Mouse (Mus musculus) forebrain, postnatal 0 days (tissue): ENCODE measurements at regions not wholly inside any gene's neighbourhood (a gene's known extent, or its start where the extent isn't known, plus 50 kb on each side); places are given as distances from the start of the nearest gene placed in this dataset.

Experiments
- ATAC-seq: fragments of 200-750 bp; cut with Nextera tagmentation; 2 replicates; pipeline ENCODE4 v1.8.0; 2017; ENCODE audit warnings: mild to moderate bottlenecking, moderate library complexity
- DNase-seq: peaks from one replicate; pipeline ENCODE4 v3.0.0-alpha.2; 2015
- H3K27ac ChIP-seq: fragments of 300-500 bp; sonication (generic); 2 replicates; pipeline ENCODE4 v1.5.1; 2014; ENCODE audit warnings: low read depth, mild to moderate bottlenecking, antibody characterized with exemption, low read length, moderate library complexity, mixed read lengths
- H3K27me3 ChIP-seq: fragments of 300-500 bp; sonication (generic); 2 replicates; pipeline ENCODE4 v1.6.1; 2014; ENCODE audit warnings: mild to moderate bottlenecking, low read length, mixed read lengths; ENCODE audit not compliant: insufficient read depth
- H3K36me3 ChIP-seq: fragments of 300-500 bp; sonication (generic); 2 replicates; pipeline ENCODE4 v1.6.1; 2014; ENCODE audit warnings: mild to moderate bottlenecking, moderate library complexity; ENCODE audit not compliant: insufficient read depth
- H3K4me1 ChIP-seq: fragments of 300-500 bp; sonication (generic); 2 replicates; pipeline ENCODE4 v1.6.1; 2014; ENCODE audit warnings: antibody characterized with exemption; ENCODE audit not compliant: insufficient read depth
- H3K4me2 ChIP-seq: fragments of 300-500 bp; sonication (generic); 2 replicates; pipeline ENCODE4 v1.6.1; 2014; ENCODE audit warnings: low read depth, mild to moderate bottlenecking, moderate library complexity
- H3K4me3 ChIP-seq: fragments of 300-500 bp; sonication (generic); 2 replicates; pipeline ENCODE4 v1.5.1; 2014; ENCODE audit warnings: low read depth, low read length, mixed read lengths
- H3K9ac ChIP-seq: fragments of 300-500 bp; sonication (generic); 2 replicates; pipeline ENCODE4 v1.6.1; 2014; ENCODE audit warnings: mild to moderate bottlenecking
- H3K9me3 ChIP-seq: fragments of 300-500 bp; sonication (generic); 2 replicates; pipeline ENCODE4 v1.6.1; 2016; ENCODE audit warnings: low read length
- CTCF ChIP-seq: sonication (generic); IDR thresholded peaks from 2 replicates; pipeline ENCODE4 v1.5.1; 2016; ENCODE audit warnings: antibody characterized with exemption, control low read depth, low read depth
- WGBS: fragments of 180-500 bp; shearing (Covaris S2); extraction: QIAGEN DNeasy Blood & Tissue Kit; methylation state at CpG from one replicate; pipeline ENCODE4 v1.1.7; 2014; 5-methylcytosine and 5-hydroxymethylcytosine counted together

GRCm38 (mm10) chr3:82271965-82272364, 85.9 kb upstream of the Map9 start:
- Histone ChIP-seq H3K9me3 (no peaks in the 10 kb centered on the region), H3K36me3 (no peaks in the 10 kb centered on the region), H3K27ac (no peak overlapping the region), H3K9ac (no peak overlapping the region), H3K4me3 (no peak overlapping the region), H3K4me1 (peaks cover 9% of the 10 kb centered on the region; the same call in 1 of the 2 replicates), H3K27me3 (no peaks in the 10 kb centered on the region), H3K4me2 (no peak overlapping the region)
- TF ChIP-seq CTCF, result no peak
- 82% methylated on average over 1 of the region's 1 CpGs for WGBS
- DNase-seq, result no peak
- ATAC-seq, result no peak

GRCm38 (mm10) chr3:82265941-82266340, 91.9 kb upstream of the Map9 start:
- Histone ChIP-seq H3K9me3 (no peaks in the 10 kb centered on the region), H3K36me3 (no peaks in the 10 kb centered on the region), H3K9ac (no peak overlapping the region), H3K27me3 (no peaks in the 10 kb centered on the region), H3K4me2 (no peak overlapping the region), H3K27ac (no peak overlapping the region), H3K4me1 (no peaks in the 10 kb centered on the region), H3K4me3 (no peak overlapping the region)
- 90% methylated on average over 1 of the region's 1 CpGs for WGBS
- DNase-seq (no peak), ATAC-seq (no peak)
- no peak for TF ChIP-seq CTCF

- H3K9me3 ChIP-seq, result no peaks in the 10 kb centered on the region
- H3K27ac ChIP-seq, result no peak overlapping the region
- no peaks in the 10 kb centered on the region for H3K27me3 ChIP-seq
- H3K4me2 ChIP-seq, result no peak overlapping the region
- H3K9ac ChIP-seq, result no peak overlapping the region
- DNase-seq (no peak), ATAC-seq (no peak)
- H3K4me3 ChIP-seq, result no peak overlapping the region
- TF ChIP-seq CTCF, result no peak
- H3K36me3 ChIP-seq, result no peaks in the 10 kb centered on the region
- no peaks in the 10 kb centered on the region for H3K4me1 ChIP-seq
- WGBS, result 87% methylated on average over 3 of the region's 3 CpGs
These were observed 95.9 kb upstream of the Map9 start for GRCm38 (mm10) chr3:82261976-82262375.

GRCm38 (mm10) chr3:82259986-82260652, 97.7 kb upstream of the Map9 start:
- ATAC-seq (no peak), DNase-seq (no peak)
- no peak overlapping the region for H3K9ac ChIP-seq
- 88% methylated on average over 4 of the region's 4 CpGs for WGBS
- no peaks in the 10 kb centered on the region for H3K27me3 ChIP-seq
- H3K4me1 ChIP-seq, result no peaks in the 10 kb centered on the region
- no peak overlapping the region for H3K27ac ChIP-seq
- no peak overlapping the region for H3K4me2 ChIP-seq
- TF ChIP-seq CTCF, result no peak
- no peak overlapping the region for H3K4me3 ChIP-seq
- no peaks in the 10 kb centered on the region for H3K36me3 ChIP-seq
- H3K9me3 ChIP-seq, result no peaks in the 10 kb centered on the region

- ATAC-seq (peak; percentile 89), DNase-seq (peak; percentile 78)
- peak overlapping the region; percentile 85 for H3K27ac ChIP-seq
- WGBS, result 15% methylated on average over 3 of the region's 3 CpGs
- 0 out of 2 replicates have a peak overlapping the region, but pooled peaks have one; percentile 8 for H3K4me2 ChIP-seq
- no peaks in the 10 kb centered on the region for H3K27me3 ChIP-seq
- no peaks in the 10 kb centered on the region for H3K36me3 ChIP-seq
- peaks cover 7% of the 10 kb centered on the region; the same call in 1 of the 2 replicates for H3K4me1 ChIP-seq
- no peak for TF ChIP-seq CTCF
- H3K9me3 ChIP-seq, result no peaks in the 10 kb centered on the region
- no peak overlapping the region for H3K4me3 ChIP-seq
- H3K9ac ChIP-seq, result peak overlapping the region; percentile 11
These were observed 105.2 kb upstream of the Gucy1a1 start for GRCm38 (mm10) chr3:82250796-82251261.

GRCm38 (mm10) chr3:82249968-82250795, 104.6 kb upstream of the Gucy1a1 start:
- Histone ChIP-seq H3K4me1 (peaks cover 7% of the 10 kb centered on the region; the same call in 1 of the 2 replicates), H3K9me3 (no peaks in the 10 kb centered on the region), H3K4me2 (no peak overlapping the region), H3K9ac (peak overlapping the region; percentile 11), H3K27me3 (no peaks in the 10 kb centered on the region), H3K27ac (peak overlapping the region; percentile 85), H3K4me3 (no peak overlapping the region), H3K36me3 (no peaks in the 10 kb centered on the region)
- WGBS, result 39% methylated on average over 6 of the region's 6 CpGs
- TF ChIP-seq CTCF, result no peak
- ATAC-seq, result peak; percentile 54
- peak; percentile 37 for DNase-seq

- peak; percentile 45 for DNase-seq
- no peak for TF ChIP-seq CTCF
- Histone ChIP-seq H3K27ac (no peak overlapping the region), H3K36me3 (no peaks in the 10 kb centered on the region), H3K4me1 (peaks cover 5% of the 10 kb centered on the region; the same call in 1 of the 2 replicates), H3K9ac (no peak overlapping the region), H3K4me3 (no peak overlapping the region), H3K27me3 (no peaks in the 10 kb centered on the region), H3K4me2 (no peak overlapping the region), H3K9me3 (no peaks in the 10 kb centered on the region)
- no peak for ATAC-seq
- 41% methylated on average over 2 of the region's 2 CpGs for WGBS
These were observed 90.9 kb upstream of the Gucy1a1 start for GRCm38 (mm10) chr3:82236377-82237057.
